Mouse (Mus musculus) C2C12 (cell line): ENCODE results near the gene Sh2b1. TPM values are rescaled to one million over a fixed set of nuclear protein-coding genes. Genes with fewer than 3 reads are reported as not detected.
A peak's percentile ranks its signal among the peaks of the same experiment; 100 is the strongest.

Experiments used
- H3K27me3 ChIP-seq: one replicate; pipeline ENCODE4 v1.6.1; 2011; ENCODE audit not compliant: control insufficient read depth, insufficient read depth, insufficient read length
- H3K36me3 ChIP-seq: one replicate; pipeline ENCODE4 v1.6.1; 2011; ENCODE audit not compliant: control insufficient read depth, insufficient read depth
- H3K4me3 ChIP-seq: one replicate; pipeline ENCODE4 v1.5.1; 2011; ENCODE audit warnings: mild to moderate bottlenecking, control low read depth; ENCODE audit not compliant: poor library complexity, insufficient read depth, severe bottlenecking
- H3K79me2 ChIP-seq: one replicate; pipeline ENCODE4 v1.6.1; 2011; ENCODE audit not compliant: control insufficient read depth, insufficient read depth
- H3K79me3 ChIP-seq: one replicate; pipeline ENCODE4 v1.6.1; 2011; ENCODE audit warnings: low read depth, control low read depth
- H3ac ChIP-seq: one replicate; pipeline ENCODE3; 2011; ENCODE audit warnings: low read depth; ENCODE audit not compliant: control insufficient read depth, insufficient read length
- CEBPB ChIP-seq: IDR thresholded peaks from one replicate; pipeline ENCODE4 v1.6.1; 2011; ENCODE audit warnings: low read depth, mild to moderate bottlenecking, control low read depth, moderate library complexity
- CTCF ChIP-seq: IDR thresholded peaks from one replicate; pipeline ENCODE4 v1.5.1; 2011; ENCODE audit not compliant: control insufficient read depth, insufficient read depth, insufficient read length
- FOSL1 ChIP-seq: IDR thresholded peaks from one replicate; pipeline ENCODE4 v1.8.0; 2011; ENCODE audit warnings: mild to moderate bottlenecking, low read length; ENCODE audit not compliant: poor library complexity, insufficient read depth, severe bottlenecking
- MAX ChIP-seq: IDR thresholded peaks from one replicate; pipeline ENCODE4 v1.6.1; 2011; ENCODE audit warnings: mild to moderate bottlenecking, control low read depth
- MYOD1 ChIP-seq: IDR thresholded peaks from one replicate; pipeline ENCODE4 v1.6.1; 2011; ENCODE audit warnings: low read depth; ENCODE audit not compliant: control insufficient read depth, insufficient read length
- MYOG ChIP-seq: IDR thresholded peaks from one replicate; pipeline ENCODE4 v1.6.1; 2011; ENCODE audit not compliant: control insufficient read depth, insufficient read length; ENCODE audit errors: extremely low read depth
- USF1 ChIP-seq: IDR thresholded peaks from one replicate; pipeline ENCODE4 v1.6.1; 2011; ENCODE audit warnings: low read depth, mild to moderate bottlenecking, control low read depth, moderate library complexity
- polyA plus RNA-seq: library from polyadenylated mRNA; unstranded; fragments of >200 nt; fragmentation: generic; extraction: Trizol; gene quantifications from one replicate; pipeline ENCODE4 v1.2.1, GENCODE M21; 2012; ENCODE audit warnings: missing spikeins

Gene Sh2b1
- polyA plus RNA-seq, 1 experiment = 36.9 TPM

GRCm38 (mm10) chr7:126487052-126487483 lies 11.8 kb upstream of the Sh2b1 start, which contains the start of gene Tufm:
Gene Tufm (plus strand): TSS chr7:126487361.
- peak within 1 kb of the TSS; percentile 50 for H3K4me3 ChIP-seq

GRCm38 (mm10) chr7:126482392-126482871 lies 7.2 kb upstream of the Sh2b1 start:
- peaks cover 1% of the 10 kb centered on the region for H3K79me3 ChIP-seq
- no peaks in the 10 kb centered on the region for H3K27me3 ChIP-seq
- peak overlapping the region; percentile 63 for H3ac ChIP-seq
- TF ChIP-seq MAX (no peak), MYOG (no peak)
- H3K36me3 ChIP-seq = no peaks in the 10 kb centered on the region
- H3K4me3 ChIP-seq = peak overlapping the region; percentile 6
- H3K79me2 ChIP-seq = peaks cover under 1% of the 10 kb centered on the region

More at GRCm38 (mm10) chr7:126487052-126487483, 11.8 kb upstream of the Sh2b1 start, which contains the start of gene Tufm:
- Histone ChIP-seq H3K27me3 (no peaks in the 10 kb centered on the region), H3ac (peak within 1 kb of the TSS; percentile 98), H3K36me3 (peaks cover 19% of the 10 kb centered on the region), H3K79me3 (peaks cover 11% of the 10 kb centered on the region), H3K79me2 (peaks cover 19% of the 10 kb centered on the region)
- no peak for TF ChIP-seq MYOG
- TF ChIP-seq MYOD1 = no peak
- TF ChIP-seq CTCF = no peak
- TF ChIP-seq USF1 = no peak
- no peak for TF ChIP-seq CEBPB
- TF ChIP-seq MAX = no peak
- TF ChIP-seq FOSL1 = no peak

GRCm38 (mm10) chr7:126481699-126482098 lies 6.5 kb upstream of the Sh2b1 start:
- Histone ChIP-seq H3K27me3 (no peaks in the 10 kb centered on the region), H3K36me3 (no peaks in the 10 kb centered on the region), H3K4me3 (no peak overlapping the region), H3K79me3 (no peaks in the 10 kb centered on the region), H3K79me2 (no peaks in the 10 kb centered on the region), H3ac (no peak overlapping the region)
- TF ChIP-seq CTCF = no peak
- TF ChIP-seq CEBPB = no peak
- TF ChIP-seq USF1 = no peak

- Histone ChIP-seq H3K36me3 (peaks cover 6% of the 10 kb centered on the region), H3ac (peak overlapping the region; percentile 83), H3K27me3 (no peaks in the 10 kb centered on the region), H3K79me3 (peaks cover 8% of the 10 kb centered on the region), H3K79me2 (peaks cover 29% of the 10 kb centered on the region), H3K4me3 (peak overlapping the region; percentile 60)
- TF ChIP-seq USF1 (no peak), MAX (no peak), MYOD1 (peak; percentile 71)
Observed at GRCm38 (mm10) chr7:126474486-126474955, 703 bp downstream of the Sh2b1 start.

GRCm38 (mm10) chr7:126473470-126474086 lies 1.6 kb downstream of the Sh2b1 start:
- no peak overlapping the region for H3ac ChIP-seq
- peaks cover 29% of the 10 kb centered on the region for H3K79me2 ChIP-seq
- H3K79me3 ChIP-seq = peaks cover 8% of the 10 kb centered on the region
- peaks cover 6% of the 10 kb centered on the region for H3K36me3 ChIP-seq
- H3K4me3 ChIP-seq = no peak overlapping the region
- TF ChIP-seq MYOD1 (no peak), CTCF (no peak), CEBPB (no peak), FOSL1 (no peak), USF1 (no peak), MAX (no peak), MYOG (no peak)
- H3K27me3 ChIP-seq = no peaks in the 10 kb centered on the region

- Histone ChIP-seq H3K4me3 (no peak overlapping the region), H3ac (no peak overlapping the region), H3K79me3 (peaks cover 8% of the 10 kb centered on the region), H3K36me3 (peaks cover 7% of the 10 kb centered on the region), H3K79me2 (peaks cover 29% of the 10 kb centered on the region), H3K27me3 (no peaks in the 10 kb centered on the region)
- no peak for TF ChIP-seq MAX
- TF ChIP-seq CTCF = no peak
- no peak for TF ChIP-seq FOSL1
- no peak for TF ChIP-seq CEBPB
- TF ChIP-seq USF1 = no peak
- no peak for TF ChIP-seq MYOG
- no peak for TF ChIP-seq MYOD1
Observed at GRCm38 (mm10) chr7:126472713-126473112, 2.5 kb downstream of the Sh2b1 start.
